Mouse (Mus musculus) lung, adult 2 months (tissue): ENCODE results near the gene Gstm5.

ENCODE experiments used
- CTCF ChIP-seq: fragments of 200-500 bp; IDR thresholded peaks from 2 replicates; pipeline ENCODE4 v1.5.1; 2011; ENCODE audit warnings: mild to moderate bottlenecking, low read length, control low read depth; ENCODE audit not compliant: insufficient read depth
- POLR2A ChIP-seq: fragments of 200-500 bp; IDR thresholded peaks from 2 replicates; pipeline ENCODE4 v1.6.1; 2011; ENCODE audit warnings: low read depth, mild to moderate bottlenecking, control low read depth, low read length, borderline replicate concordance; ENCODE audit errors: extremely low read depth

- TF ChIP-seq CTCF (no peak), POLR2A (no peak)
Measured at GRCm38 (mm10) chr3:107877747-107878736, 17.6 kb upstream of the Gstm5 start.
